Mouse (Mus musculus): ENCODE results near the gene Hist2h2ac. TPM values are rescaled to one million over a fixed set of nuclear protein-coding genes. Genes with fewer than 3 reads are reported as not detected.

The Hist2h2ac gene
- total and polyA plus RNA-seq, 2 experiments = 1.6 to 113 TPM

DNA sequence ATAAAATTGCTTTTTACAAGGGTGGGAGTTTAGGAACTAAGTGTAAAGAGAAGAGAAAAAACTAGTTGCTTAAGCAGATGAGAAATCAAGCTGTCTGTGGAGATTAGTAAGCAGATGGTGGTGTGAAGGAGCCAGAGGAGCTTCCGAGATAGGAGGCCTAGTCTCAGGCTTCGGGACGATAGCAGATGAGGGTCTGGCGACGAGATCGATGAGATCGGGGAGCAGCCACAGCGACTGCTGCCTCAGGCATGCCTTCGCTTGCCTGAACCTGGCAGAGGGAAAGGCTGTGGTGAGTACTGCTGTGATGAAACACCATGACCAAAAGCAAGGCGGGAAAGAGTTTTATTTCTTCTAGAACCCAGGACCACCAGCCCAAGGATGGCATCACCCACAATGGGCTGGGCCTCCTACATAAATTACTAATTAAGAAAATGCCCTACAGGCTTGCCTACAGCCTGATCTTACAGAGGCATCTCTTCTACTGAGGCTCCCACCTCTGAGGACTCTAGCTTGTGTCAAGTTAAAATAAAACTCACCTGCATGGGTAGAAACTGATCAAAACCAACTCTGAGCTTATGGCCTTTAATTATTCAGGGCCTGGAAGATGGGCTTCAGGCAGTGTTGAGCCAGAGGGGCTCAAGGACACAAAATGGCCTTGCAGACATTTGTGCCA is 34.1 kb upstream of the Hist2h2ac start:
- H3K4me1 ChIP-seq (ENCODE audit: control insufficient read depth, insufficient read depth, low read length) = no peaks in the 10 kb centered on the region; the same call in 1 of the 2 replicates
- no peaks in the 10 kb centered on the region for H3K27me3 ChIP-seq (ENCODE audit: control insufficient read depth, insufficient read depth, low read length)
- no peak overlapping the region for H3K9ac ChIP-seq (ENCODE audit: low read depth, low read length)
- TF ChIP-seq POLR2A (IDR thresholded peaks at IDR 0.05; ENCODE audit: extremely low read depth, insufficient read depth, low read length) (no peak), CTCF (IDR thresholded peaks at IDR 0.05; ENCODE audit: low read depth, low read length) (no peak)
- H3K4me3 ChIP-seq (ENCODE audit: insufficient read depth, low read depth, low read length) = no peak overlapping the region
- H3K36me3 ChIP-seq (ENCODE audit: control insufficient read depth, insufficient read depth, low read length) = no peaks in the 10 kb centered on the region
- no peaks in the 10 kb centered on the region for H3K79me2 ChIP-seq (ENCODE audit: control insufficient read depth, insufficient read depth, low read length)
- 78% methylated on average over 10 of the region's 10 CpGs for WGBS
- no peak for DNase-seq (ENCODE audit: extremely low read depth, low read depth, low spot score)
- no peak overlapping the region for H3K27ac ChIP-seq (replicated peaks; ENCODE audit: insufficient read depth, low read depth, low read length)

DNA sequence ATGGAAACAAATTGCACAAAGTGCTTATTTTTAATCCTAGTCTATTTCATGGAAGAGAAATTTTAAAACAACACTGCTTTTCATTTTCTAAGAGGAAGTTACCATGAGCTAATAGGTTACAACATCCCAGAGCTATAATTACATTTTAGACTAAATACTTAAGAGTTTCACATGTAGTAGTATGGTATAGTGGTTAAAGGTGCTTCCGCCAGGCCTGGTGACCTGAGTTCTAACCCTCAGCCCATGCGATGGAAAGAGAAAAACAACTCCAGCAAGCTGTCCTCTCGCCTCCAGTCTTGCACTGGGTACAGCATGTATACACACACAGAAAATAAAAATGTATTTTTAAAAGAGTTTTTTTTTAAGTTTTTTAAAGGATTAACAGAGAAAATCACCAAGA is 31.1 kb upstream of the Hist2h2ac start:
- H3K27me3 ChIP-seq (ENCODE audit: control insufficient read depth, insufficient read depth, low read length) = no peaks in the 10 kb centered on the region
- H3K4me1 ChIP-seq (ENCODE audit: control insufficient read depth, insufficient read depth, low read length) = peaks cover 2% of the 10 kb centered on the region
- 80% methylated on average over 3 of the region's 3 CpGs for WGBS
- DNase-seq (ENCODE audit: extremely low read depth, low read depth, low spot score) = no peak
- H3K79me2 ChIP-seq (ENCODE audit: control insufficient read depth, insufficient read depth, low read length) = no peaks in the 10 kb centered on the region
- H3K4me3 ChIP-seq (ENCODE audit: insufficient read depth, low read depth, low read length) = no peak overlapping the region
- no peak overlapping the region for H3K27ac ChIP-seq (replicated peaks; ENCODE audit: insufficient read depth, low read depth, low read length)
- TF ChIP-seq POLR2A (IDR thresholded peaks at IDR 0.05; ENCODE audit: extremely low read depth, insufficient read depth, low read length) = no peak
- no peak for TF ChIP-seq CTCF (IDR thresholded peaks at IDR 0.05; ENCODE audit: low read depth, low read length)
- no peaks in the 10 kb centered on the region for H3K36me3 ChIP-seq (ENCODE audit: control insufficient read depth, insufficient read depth, low read length)
- H3K9ac ChIP-seq (ENCODE audit: low read depth, low read length) = no peak overlapping the region

DNA sequence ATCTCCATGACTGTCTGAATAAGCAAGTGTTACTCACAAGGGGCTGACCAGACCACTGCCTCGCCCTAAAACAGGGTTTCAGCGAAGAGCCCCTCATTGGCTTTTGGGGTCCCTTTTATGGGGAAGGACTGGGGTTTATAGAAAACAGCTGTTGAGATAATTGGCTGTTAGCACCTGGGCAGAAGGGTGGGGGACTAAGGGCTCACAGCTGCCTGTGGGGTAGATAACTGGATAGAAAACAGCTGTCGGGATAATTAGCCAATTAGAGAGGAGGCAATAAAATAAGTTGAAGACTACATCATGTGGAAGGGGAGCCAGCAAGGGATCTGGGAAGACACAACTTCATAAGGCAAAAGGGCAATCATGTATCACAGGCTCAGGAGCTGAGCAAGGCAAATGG is 30.2 kb upstream of the Hist2h2ac start:
- Histone ChIP-seq H3K79me2 (ENCODE audit: control insufficient read depth, insufficient read depth, low read length) (no peaks in the 10 kb centered on the region), H3K36me3 (ENCODE audit: control insufficient read depth, insufficient read depth, low read length) (no peaks in the 10 kb centered on the region), H3K4me3 (ENCODE audit: insufficient read depth, low read depth, low read length) (no peak overlapping the region), H3K9ac (ENCODE audit: low read depth, low read length) (no peak overlapping the region), H3K27ac (replicated peaks; ENCODE audit: insufficient read depth, low read depth, low read length) (no peak overlapping the region), H3K4me1 (ENCODE audit: control insufficient read depth, insufficient read depth, low read length) (peaks cover 2% of the 10 kb centered on the region; the same call in 1 of the 2 replicates), H3K27me3 (ENCODE audit: control insufficient read depth, insufficient read depth, low read length) (no peaks in the 10 kb centered on the region)
- 94% methylated on average over 3 of the region's 3 CpGs for WGBS
- DNase-seq (ENCODE audit: extremely low read depth, low read depth, low spot score) = no peak
- TF ChIP-seq POLR2A (IDR thresholded peaks at IDR 0.05; ENCODE audit: extremely low read depth, insufficient read depth, low read length) (no peak), CTCF (IDR thresholded peaks at IDR 0.05; ENCODE audit: low read depth, low read length) (no peak)

DNA sequence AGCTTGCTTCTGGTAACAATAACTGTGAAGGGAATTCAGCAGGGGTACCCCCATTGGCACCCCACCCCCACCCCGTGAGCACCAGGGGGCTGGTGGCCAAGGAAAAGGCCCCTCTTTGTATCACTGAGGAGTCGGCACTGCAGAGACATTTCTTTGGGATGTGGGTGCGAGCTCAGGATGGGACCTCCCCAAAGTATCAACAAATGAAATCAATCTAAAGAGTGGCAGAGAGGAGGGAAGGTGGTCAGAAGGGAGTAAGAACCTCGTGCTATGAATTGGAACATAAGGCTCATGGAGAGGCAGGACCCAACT is 28.3 kb upstream of the Hist2h2ac start:
- no peak overlapping the region for H3K9ac ChIP-seq (ENCODE audit: low read depth, low read length)
- no peak for DNase-seq (ENCODE audit: extremely low read depth, low read depth, low spot score)
- no peak overlapping the region for H3K27ac ChIP-seq (replicated peaks; ENCODE audit: insufficient read depth, low read depth, low read length)
- no peaks in the 10 kb centered on the region for H3K27me3 ChIP-seq (ENCODE audit: control insufficient read depth, insufficient read depth, low read length)
- no peak overlapping the region for H3K4me3 ChIP-seq (ENCODE audit: insufficient read depth, low read depth, low read length)
- no peaks in the 10 kb centered on the region for H3K36me3 ChIP-seq (ENCODE audit: control insufficient read depth, insufficient read depth, low read length)
- 58% methylated on average over 4 of the region's 4 CpGs for WGBS
- no peaks in the 10 kb centered on the region for H3K79me2 ChIP-seq (ENCODE audit: control insufficient read depth, insufficient read depth, low read length)
- TF ChIP-seq POLR2A (IDR thresholded peaks at IDR 0.05; ENCODE audit: extremely low read depth, insufficient read depth, low read length) = no peak
- no peak for TF ChIP-seq CTCF (IDR thresholded peaks at IDR 0.05; ENCODE audit: low read depth, low read length)
- peaks cover 7% of the 10 kb centered on the region for H3K4me1 ChIP-seq (ENCODE audit: control insufficient read depth, insufficient read depth, low read length)

DNA sequence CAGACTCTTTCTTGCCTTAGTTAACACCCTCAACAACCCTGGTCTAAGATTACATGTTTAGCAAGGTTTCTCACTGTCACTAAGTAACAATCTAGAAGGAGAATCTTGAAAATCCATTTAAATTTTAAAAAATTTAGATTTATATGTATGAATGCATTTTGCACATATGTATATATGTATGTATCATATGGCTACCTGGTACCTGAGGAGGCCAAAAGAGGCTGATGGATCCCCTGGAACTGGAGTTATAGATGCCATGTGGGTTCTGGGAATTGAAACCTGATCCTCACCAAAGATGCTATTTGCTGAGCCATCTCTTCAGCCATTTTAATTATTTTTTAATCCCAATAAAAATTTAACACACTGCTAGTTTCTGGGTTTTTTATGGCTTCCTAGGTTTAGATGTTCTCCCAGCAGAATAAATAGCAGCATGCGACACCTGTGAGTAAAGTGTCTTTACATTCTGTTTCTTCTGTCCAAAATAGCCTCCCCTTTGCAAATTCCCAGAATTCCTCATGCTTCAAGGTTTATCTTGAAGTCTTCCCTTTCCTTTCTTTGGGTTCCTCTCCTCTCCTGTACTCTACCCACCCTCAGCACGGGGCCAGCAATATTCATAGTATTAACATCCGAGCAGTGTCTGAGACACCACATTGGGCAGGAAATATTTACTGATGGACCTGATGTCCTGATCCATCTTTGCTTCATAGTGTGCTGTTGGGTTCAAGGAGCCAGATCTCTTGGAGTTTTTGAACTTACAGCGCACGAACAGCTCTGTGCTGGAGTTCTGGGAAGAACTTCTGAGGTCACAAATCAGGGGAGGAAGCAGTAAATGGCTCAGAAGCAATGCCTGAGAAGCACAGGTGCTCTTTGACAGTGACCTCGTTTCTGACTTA is 27.7 kb upstream of the Hist2h2ac start:
- no peaks in the 10 kb centered on the region for H3K36me3 ChIP-seq (ENCODE audit: control insufficient read depth, insufficient read depth, low read length)
- H3K4me3 ChIP-seq (ENCODE audit: insufficient read depth, low read depth, low read length) = no peak overlapping the region
- no peak overlapping the region for H3K9ac ChIP-seq (ENCODE audit: low read depth, low read length)
- peaks cover 8% of the 10 kb centered on the region for H3K4me1 ChIP-seq (ENCODE audit: control insufficient read depth, insufficient read depth, low read length)
- 60% methylated on average over 6 of the region's 6 CpGs for WGBS
- TF ChIP-seq CTCF (IDR thresholded peaks at IDR 0.05; ENCODE audit: low read depth, low read length) (no peak), POLR2A (IDR thresholded peaks at IDR 0.05; ENCODE audit: extremely low read depth, insufficient read depth, low read length) (no peak)
- no peaks in the 10 kb centered on the region for H3K79me2 ChIP-seq (ENCODE audit: control insufficient read depth, insufficient read depth, low read length)
- no peaks in the 10 kb centered on the region for H3K27me3 ChIP-seq (ENCODE audit: control insufficient read depth, insufficient read depth, low read length)
- DNase-seq (ENCODE audit: extremely low read depth, low read depth, low spot score) = no peak
- no peak overlapping the region for H3K27ac ChIP-seq (replicated peaks; ENCODE audit: insufficient read depth, low read depth, low read length)
